Mouse (Mus musculus): Measurements from ENCODE around the gene Oog4.
A peak's percentile ranks its signal among the peaks of the same experiment; 100 is the strongest.
"Not testable (repeated sequence)": the region's sequence is repeated elsewhere in the genome, so short reads cannot be mapped to it uniquely, and the experiment has no call there.

The Oog4 gene

DNA sequence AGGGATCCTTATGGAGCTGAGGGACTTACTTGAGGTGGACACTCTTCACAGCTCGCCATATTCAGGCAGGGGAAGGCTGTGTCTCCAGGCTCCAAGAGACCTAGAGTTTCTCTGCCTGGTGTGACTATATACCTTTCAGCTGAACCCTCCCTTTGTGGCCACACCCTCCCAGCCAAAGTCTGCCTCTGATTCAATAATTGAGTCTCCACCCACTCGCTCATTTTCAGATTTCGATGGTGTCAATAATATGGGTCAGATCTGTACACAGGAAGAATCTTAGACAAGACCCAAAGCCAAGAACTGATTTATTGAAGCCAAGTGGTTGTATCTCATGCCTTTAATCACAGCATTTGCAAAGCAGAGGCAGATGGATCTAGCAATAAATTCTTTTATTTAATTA is at the start of gene Oog4:
Gene Oog4 (minus strand): TSS at position 101 of the 400 bp plus-strand sequence.
- DNase-seq (ENCODE audit: low spot score in 2 of 2) = no peak

- not testable (repeated sequence) for DNase-seq (ENCODE audit: low spot score in 2 of 2)
These were observed 23.4 kb downstream of the Oog4 start for GRCm38 (mm10) chr4:143426770-143427169.

DNA sequence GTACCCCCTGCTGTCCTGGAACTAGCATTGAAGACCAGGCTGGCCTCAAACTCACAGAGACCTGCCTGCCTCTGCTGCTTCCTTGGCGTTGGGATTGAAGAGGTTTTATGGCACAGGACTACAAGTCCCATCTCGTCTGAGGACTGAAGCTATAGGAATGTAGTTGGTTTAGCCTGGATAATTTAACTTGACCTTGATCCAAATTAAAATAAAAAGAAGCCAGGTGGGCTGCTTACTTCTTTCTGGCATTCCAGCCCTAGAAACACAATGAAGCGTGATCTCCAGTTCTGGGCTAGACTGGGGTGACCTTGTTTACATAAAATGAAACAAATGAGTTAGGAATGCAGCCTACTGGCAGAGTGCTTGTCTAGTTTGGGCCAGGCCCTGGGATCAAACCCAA is 36.0 kb downstream of the Oog4 start:
- DNase-seq (ENCODE audit: low spot score in 2 of 2) = no peak

- DNase-seq (ENCODE audit: low spot score in 2 of 2) = no peak
These were observed 36.5 kb downstream of the Oog4 start for GRCm38 (mm10) chr4:143413621-143414020.

- peak; percentile 89 to 91 for DNase-seq (ENCODE audit: low spot score in 2 of 2)
These were observed 37.7 kb downstream of the Oog4 start, which contains the start of gene Pramef8 for GRCm38 (mm10) chr4:143412219-143413092. Pramef8 (plus strand) TSS chr4:143412426.

DNA sequence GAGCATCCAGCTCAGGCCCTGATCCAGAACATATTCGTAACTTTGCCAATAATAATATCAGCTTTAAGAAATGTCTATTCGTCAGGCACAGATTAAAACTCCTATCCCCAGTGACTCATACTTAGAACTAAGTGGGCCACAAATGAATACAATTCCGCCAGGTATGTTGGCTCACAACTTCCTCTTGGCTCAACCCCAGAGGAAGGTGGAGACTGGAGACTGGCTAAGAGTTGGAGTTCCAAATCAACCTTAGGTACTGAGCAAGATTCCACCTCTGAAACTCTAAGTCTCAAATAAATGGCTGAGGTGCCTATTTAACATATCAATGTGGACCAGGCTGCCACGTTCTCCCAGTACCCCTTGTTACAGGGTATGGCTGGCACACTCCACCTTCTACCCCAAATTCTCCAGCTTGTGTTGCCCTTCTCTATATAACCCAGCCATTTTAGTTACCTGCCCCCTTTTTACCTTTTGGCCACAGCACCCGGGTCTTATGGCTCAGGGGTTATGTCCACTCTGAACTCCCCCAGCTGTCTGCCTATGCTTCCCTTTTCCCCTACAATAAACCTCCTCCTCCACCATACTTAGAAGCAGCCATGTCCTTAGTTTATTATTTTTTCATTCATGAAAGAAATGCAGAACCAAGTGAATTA is 38.4 kb downstream of the Oog4 start:
- no peak for DNase-seq (ENCODE audit: low spot score in 2 of 2)

- DNase-seq (ENCODE audit: low spot score in 2 of 2) = no peak
These were observed 55.9 kb downstream of the Oog4 start, which contains the start of gene Pramel1 for GRCm38 (mm10) chr4:143394181-143394580. Pramel1 (plus strand) TSS chr4:143394428.

DNA sequence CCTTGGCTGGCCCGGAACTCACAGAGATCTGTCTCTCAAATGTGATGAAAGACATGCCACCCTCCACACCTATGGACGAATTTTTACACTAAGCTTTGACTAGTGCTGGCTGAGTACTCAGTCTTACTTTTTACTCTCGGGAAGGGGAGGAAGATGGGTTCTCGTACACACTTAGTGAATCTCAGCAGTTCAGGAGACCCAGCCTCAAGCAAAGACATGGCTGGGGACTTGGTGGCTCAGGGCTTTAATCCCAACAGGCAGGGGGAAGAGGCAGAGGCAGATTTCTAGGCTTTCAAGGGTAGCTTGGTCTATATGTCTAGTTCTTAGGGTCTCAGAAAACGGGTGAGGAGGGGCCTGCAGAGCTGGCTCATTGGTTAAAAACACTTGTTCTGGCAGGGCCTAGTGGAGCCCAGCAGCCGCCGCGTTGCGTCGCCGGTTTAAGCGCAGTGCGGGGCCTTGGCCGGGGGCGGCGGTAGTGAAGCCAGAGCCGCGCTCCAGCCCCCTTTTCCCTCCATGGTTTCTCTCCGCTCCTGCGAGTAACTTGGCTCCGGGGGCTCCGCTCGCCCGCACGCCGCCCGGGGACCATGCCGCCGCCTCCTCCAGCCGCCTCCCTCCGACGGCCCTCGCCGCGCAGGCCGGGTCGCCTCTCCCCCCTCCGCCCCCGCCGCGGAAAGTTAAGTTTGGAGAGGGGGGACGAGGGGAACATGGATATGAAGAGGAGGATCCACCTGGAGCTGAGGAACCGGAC is 61.0 kb downstream of the Oog4 start:
- DNase-seq (ENCODE audit: low spot score in 2 of 2) = peak in 1 of 2 experiments; percentile 41

All from frontal cortex, postnatal 10 days (tissue).